Mouse (Mus musculus) erythroblast, embryonic 14.5 days (primary cell): ENCODE results near the gene Fcer2a.

Source experiments
- GATA1 ChIP-seq: IDR thresholded peaks from 2 replicates; pipeline ENCODE4 v1.6.1; 2012; ENCODE audit warnings: low read length, inconsistent platforms, mixed read lengths
- TAL1 ChIP-seq: IDR thresholded peaks from 3 replicates; pipeline ENCODE4 v1.6.1; 2012; ENCODE audit warnings: low read length, inconsistent platforms, mixed read lengths

- TF ChIP-seq GATA1 (no peak), TAL1 (no peak)
Measured at GRCm38 (mm10) chr8:3705711-3706110, 11.7 kb upstream of the Fcer2a start.
